Mouse (Mus musculus): ENCODE data around the gene Haghl. TPM values are rescaled to one million over a fixed set of nuclear protein-coding genes. Genes with fewer than 3 reads are reported as not detected.
"Not testable (repeated sequence)": the region's sequence is repeated elsewhere in the genome, so short reads cannot be mapped to it uniquely, and the experiment has no call there.

The Haghl gene
- polyA plus RNA-seq, 1 experiment from 2014 or later = 7.0 TPM

DNA sequence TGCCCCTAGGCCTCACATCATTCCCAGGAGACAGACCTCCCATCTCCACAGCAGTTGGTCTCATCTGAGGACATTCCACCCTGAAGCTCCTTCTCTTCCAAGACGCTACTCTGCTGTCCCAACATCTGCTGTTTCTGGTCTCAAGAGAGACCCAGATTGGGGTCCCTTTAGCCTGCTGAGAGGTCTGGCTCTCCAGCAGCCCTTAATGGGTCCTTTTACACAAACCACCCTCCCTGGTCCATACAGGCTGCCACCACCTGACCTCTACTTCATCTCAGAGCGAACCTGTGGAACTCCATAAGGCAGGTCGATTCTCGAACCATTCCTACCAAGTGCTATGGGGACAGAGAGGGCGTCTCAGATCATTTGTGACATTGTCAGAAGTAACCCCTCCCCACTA, 22.6 kb upstream of the Haghl start:
- Histone ChIP-seq H3K27me3 (ENCODE audit: control insufficient read depth, insufficient read depth, low read depth, low read length) (peaks cover 50% of the 10 kb centered on the region), H3K36me3 (ENCODE audit: control insufficient read depth, insufficient read depth) (no peaks in the 10 kb centered on the region), H3K27ac (ENCODE audit: low read length) (no peak overlapping the region), H3K4me3 (ENCODE audit: low read depth, low read length) (no peak overlapping the region), H3K9me3 (replicated peaks; ENCODE audit: control insufficient read depth, low read length) (no peaks in the 10 kb centered on the region), H3K9ac (ENCODE audit: low read depth, low read length) (no peak overlapping the region), H3K4me1 (ENCODE audit: control insufficient read depth, low read depth, low read length) (peaks cover 9% of the 10 kb centered on the region), H3K4me2 (ENCODE audit: low read depth, low read length) (no peak overlapping the region)
- no peak for ATAC-seq (ENCODE audit: low read depth)
- WGBS (ENCODE audit: insufficient replicate concordance) = 33% methylated on average over 5 of the region's 5 CpGs

DNA sequence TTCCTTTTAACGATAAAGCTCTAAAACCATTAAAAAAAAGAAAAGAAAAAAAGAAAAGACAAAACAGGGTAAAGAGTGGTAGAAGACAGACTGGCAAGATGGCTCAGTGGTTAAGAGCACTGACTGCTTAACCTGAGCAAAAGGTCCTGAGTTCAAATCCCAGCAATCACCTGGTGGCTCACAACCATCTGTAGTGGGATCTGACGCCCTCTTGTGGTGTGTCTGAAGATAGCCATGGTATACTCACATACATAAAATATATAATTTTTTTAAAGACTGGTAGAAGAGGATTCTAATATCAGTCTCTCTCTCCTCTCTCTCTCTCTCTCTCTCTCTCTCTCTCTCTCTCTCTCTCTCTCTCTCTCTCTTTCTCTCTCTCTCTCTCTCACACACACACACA, 22.0 kb upstream of the Haghl start:
- 29% methylated on average over 2 of the region's 2 CpGs for WGBS (ENCODE audit: insufficient replicate concordance)
- not testable (repeated sequence) for H3K27ac ChIP-seq (ENCODE audit: low read length); H3K36me3 ChIP-seq (ENCODE audit: control insufficient read depth, insufficient read depth); ATAC-seq (ENCODE audit: low read depth); H3K9me3 ChIP-seq (replicated peaks; ENCODE audit: control insufficient read depth, low read length); H3K4me3 ChIP-seq (ENCODE audit: low read depth, low read length); H3K9ac ChIP-seq (ENCODE audit: low read depth, low read length); H3K4me2 ChIP-seq (ENCODE audit: low read depth, low read length); H3K4me1 ChIP-seq (ENCODE audit: control insufficient read depth, low read depth, low read length)
- H3K27me3 ChIP-seq (ENCODE audit: control insufficient read depth, insufficient read depth, low read depth, low read length) = peaks cover 49% of the 10 kb centered on the region

DNA sequence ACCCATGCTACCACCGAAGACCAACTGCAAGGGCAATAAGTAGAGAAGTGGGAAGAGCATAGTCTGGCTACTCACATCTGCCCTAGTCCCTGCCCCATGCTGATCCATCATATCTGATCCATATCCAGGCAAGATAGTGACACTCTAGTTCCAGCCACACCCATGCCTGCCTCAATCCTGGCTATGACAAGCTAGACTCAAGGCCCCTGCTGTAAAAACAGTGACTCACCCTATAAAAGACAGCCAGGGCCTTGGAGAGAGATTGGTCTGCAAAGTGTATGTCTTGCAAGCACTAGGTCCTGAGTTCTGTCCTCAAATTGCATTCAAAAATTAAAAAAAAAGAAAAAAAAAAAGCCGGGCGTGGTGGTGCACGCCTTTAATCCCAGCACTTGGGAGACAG, 21.0 kb upstream of the Haghl start:
- ATAC-seq (ENCODE audit: low read depth) = no peak
- 64% methylated on average over 4 of the region's 4 CpGs for WGBS (ENCODE audit: insufficient replicate concordance)
- H3K4me3 ChIP-seq (ENCODE audit: low read depth, low read length) = no peak overlapping the region

DNA sequence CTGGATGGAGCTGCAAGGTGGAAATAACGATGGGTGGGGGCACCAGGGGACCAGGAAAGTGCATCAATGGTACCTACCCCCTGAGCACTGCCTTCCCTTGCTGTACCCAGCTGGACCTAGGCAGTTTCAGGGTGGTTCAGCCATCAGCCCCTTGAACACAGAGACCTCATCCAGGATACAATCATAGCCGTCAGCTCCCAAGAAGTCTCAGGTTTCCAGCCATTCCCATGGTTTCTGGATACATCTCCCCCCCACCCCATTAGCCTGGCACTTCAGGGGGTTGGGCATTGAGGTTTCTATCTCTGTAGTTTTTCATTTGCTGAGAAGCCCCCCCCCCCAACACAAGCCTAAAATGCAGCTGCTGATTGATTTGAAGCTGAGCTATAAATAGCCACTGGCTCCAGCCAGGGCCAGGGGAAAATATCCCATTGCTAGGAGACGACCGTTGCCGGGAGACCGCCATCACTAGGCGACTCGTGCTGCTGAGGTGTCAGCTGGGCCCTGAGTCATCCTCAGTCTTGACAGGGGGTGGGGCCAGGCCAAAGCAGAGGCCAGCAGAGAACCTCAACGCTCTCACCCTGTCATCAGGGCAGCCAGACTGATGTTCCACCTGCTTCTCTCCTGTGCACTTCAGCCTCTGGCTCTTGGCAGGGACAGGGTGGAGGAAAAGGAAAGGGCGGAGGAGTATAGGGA, 17.5 kb upstream of the Haghl start:
- ATAC-seq (ENCODE audit: low read depth) = no peak
- Histone ChIP-seq H3K36me3 (ENCODE audit: control insufficient read depth, insufficient read depth) (no peaks in the 10 kb centered on the region), H3K27me3 (ENCODE audit: control insufficient read depth, insufficient read depth, low read depth, low read length) (peaks cover 18% of the 10 kb centered on the region), H3K9me3 (replicated peaks; ENCODE audit: control insufficient read depth, low read length) (no peaks in the 10 kb centered on the region), H3K4me1 (ENCODE audit: control insufficient read depth, low read depth, low read length) (no peaks in the 10 kb centered on the region; the same call in 1 of the 2 replicates), H3K9ac (ENCODE audit: low read depth, low read length) (no peak overlapping the region), H3K4me3 (ENCODE audit: low read depth, low read length) (no peak overlapping the region), H3K27ac (ENCODE audit: low read length) (no peak overlapping the region), H3K4me2 (ENCODE audit: low read depth, low read length) (no peak overlapping the region)
- 8% methylated on average over 10 of the region's 10 CpGs for WGBS (ENCODE audit: insufficient replicate concordance)

More for the DNA sequence above, 21.0 kb upstream of the Haghl start:
- Histone ChIP-seq H3K36me3 (ENCODE audit: control insufficient read depth, insufficient read depth) (no peaks in the 10 kb centered on the region), H3K4me1 (ENCODE audit: control insufficient read depth, low read depth, low read length) (peaks cover 9% of the 10 kb centered on the region), H3K27me3 (ENCODE audit: control insufficient read depth, insufficient read depth, low read depth, low read length) (peaks cover 47% of the 10 kb centered on the region), H3K27ac (ENCODE audit: low read length) (no peak overlapping the region), H3K9me3 (replicated peaks; ENCODE audit: control insufficient read depth, low read length) (no peaks in the 10 kb centered on the region), H3K9ac (ENCODE audit: low read depth, low read length) (no peak overlapping the region), H3K4me2 (ENCODE audit: low read depth, low read length) (no peak overlapping the region)

DNA sequence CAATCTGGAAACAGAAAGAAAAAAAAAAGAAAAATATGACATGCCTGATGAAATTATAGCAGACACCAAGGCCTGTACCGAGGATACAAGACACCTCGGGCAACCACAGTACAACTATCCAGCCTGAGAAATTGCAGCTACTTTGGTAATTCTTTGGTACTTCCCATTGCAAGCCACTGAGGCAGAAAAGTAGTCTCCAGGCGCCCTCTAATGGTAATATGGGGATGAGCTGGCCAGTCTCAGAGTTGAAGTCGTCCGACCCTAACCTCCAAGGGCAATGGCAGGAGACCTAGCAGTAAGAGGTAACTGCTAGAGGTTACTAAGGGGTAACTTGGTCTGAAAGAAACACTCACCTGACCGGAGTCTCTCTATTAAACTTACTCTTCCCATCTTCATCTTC, 15.6 kb upstream of the Haghl start:
- H3K4me3 ChIP-seq (ENCODE audit: low read depth, low read length) = no peak overlapping the region
- 3% methylated on average over 6 of the region's 6 CpGs for WGBS (ENCODE audit: insufficient replicate concordance)

DNA sequence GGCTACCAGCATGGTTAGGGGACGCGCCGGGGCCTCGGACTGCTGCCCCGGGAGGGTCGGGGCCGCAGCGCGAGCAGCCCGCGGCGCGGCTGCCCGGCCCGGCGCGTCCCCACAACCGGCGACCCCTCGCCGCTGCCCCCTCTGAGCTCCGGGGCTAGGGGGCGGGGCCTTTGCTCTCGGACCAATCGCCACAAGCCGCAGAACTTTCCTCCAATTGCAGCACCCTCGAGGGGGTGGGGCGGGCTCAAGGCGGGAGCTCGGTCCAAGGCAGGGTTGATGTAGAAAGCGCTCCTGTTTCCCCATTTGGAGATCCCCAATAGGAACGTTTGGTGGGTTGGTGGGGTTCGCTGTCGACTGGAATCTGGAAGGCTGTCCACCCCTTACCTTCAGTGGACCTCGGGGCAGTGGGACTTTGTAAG, 11.5 kb upstream of the Haghl start, which contains the start of gene Metrn:
Gene Metrn (minus strand): TSS at position 186 of the 419 bp plus-strand sequence.
- Histone ChIP-seq H3K4me3 (ENCODE audit: low read depth, low read length) (peak within 1 kb of the TSS; percentile 86), H3K9ac (ENCODE audit: low read depth, low read length) (peak within 1 kb of the TSS; percentile 74), H3K36me3 (ENCODE audit: control insufficient read depth, insufficient read depth) (no peaks in the 10 kb centered on the region), H3K27me3 (ENCODE audit: control insufficient read depth, insufficient read depth, low read depth, low read length) (peaks cover 5% of the 10 kb centered on the region), H3K9me3 (replicated peaks; ENCODE audit: control insufficient read depth, low read length) (no peaks in the 10 kb centered on the region), H3K4me1 (ENCODE audit: control insufficient read depth, low read depth, low read length) (peaks cover 29% of the 10 kb centered on the region), H3K27ac (ENCODE audit: low read length) (peak within 1 kb of the TSS; percentile 27; the same call in 1 of the 2 replicates), H3K4me2 (ENCODE audit: low read depth, low read length) (peak within 1 kb of the TSS; percentile 94)
- WGBS (ENCODE audit: insufficient replicate concordance) = under 1% methylated on average over 28 of the region's 35 CpGs
- peak; percentile 80 for ATAC-seq (ENCODE audit: low read depth)

More for the DNA sequence above, 15.6 kb upstream of the Haghl start:
- Histone ChIP-seq H3K27ac (ENCODE audit: low read length) (no peak overlapping the region), H3K9me3 (replicated peaks; ENCODE audit: control insufficient read depth, low read length) (no peaks in the 10 kb centered on the region), H3K9ac (ENCODE audit: low read depth, low read length) (no peak overlapping the region), H3K36me3 (ENCODE audit: control insufficient read depth, insufficient read depth) (no peaks in the 10 kb centered on the region), H3K4me2 (ENCODE audit: low read depth, low read length) (no peak overlapping the region), H3K4me1 (ENCODE audit: control insufficient read depth, low read depth, low read length) (peaks cover 11% of the 10 kb centered on the region), H3K27me3 (ENCODE audit: control insufficient read depth, insufficient read depth, low read depth, low read length) (peaks cover 15% of the 10 kb centered on the region)
- no peak for ATAC-seq (ENCODE audit: low read depth)

DNA sequence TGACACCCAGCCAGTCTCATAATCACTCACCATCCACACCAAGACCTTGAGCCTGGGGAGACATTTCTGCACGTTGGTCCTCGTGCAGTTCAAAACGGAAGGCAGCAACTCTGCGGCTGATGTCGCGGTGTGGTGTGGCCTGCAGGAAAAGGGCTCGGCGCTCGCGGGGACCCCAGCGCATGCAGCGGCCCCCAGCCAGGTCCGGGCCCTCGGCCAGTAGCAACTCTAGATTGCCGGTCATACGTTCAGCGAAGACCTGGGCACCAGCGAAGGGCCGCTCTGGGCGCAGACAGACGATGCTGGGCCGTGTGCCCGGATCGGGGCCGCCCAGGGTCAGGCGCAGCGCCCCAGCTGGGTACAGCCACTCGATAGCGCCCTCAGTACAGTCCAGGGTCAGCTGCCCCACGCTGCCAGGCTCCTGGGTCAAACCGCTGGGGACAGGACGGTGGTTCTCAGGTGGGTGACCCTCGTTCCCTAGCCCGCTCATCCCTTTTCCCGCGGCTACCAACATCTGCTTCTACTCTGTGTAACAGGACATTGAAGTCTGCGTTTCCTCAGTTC, 10.8 kb upstream of the Haghl start:
- Histone ChIP-seq H3K9me3 (replicated peaks; ENCODE audit: control insufficient read depth, low read length) (no peaks in the 10 kb centered on the region), H3K36me3 (ENCODE audit: control insufficient read depth, insufficient read depth) (no peaks in the 10 kb centered on the region), H3K9ac (ENCODE audit: low read depth, low read length) (peak overlapping the region; percentile 74), H3K4me3 (ENCODE audit: low read depth, low read length) (peak overlapping the region; percentile 86), H3K27ac (ENCODE audit: low read length) (no peak overlapping the region), H3K4me2 (ENCODE audit: low read depth, low read length) (peak overlapping the region; percentile 94), H3K27me3 (ENCODE audit: control insufficient read depth, insufficient read depth, low read depth, low read length) (peaks cover 2% of the 10 kb centered on the region; the same call in 1 of the 2 replicates), H3K4me1 (ENCODE audit: control insufficient read depth, low read depth, low read length) (peaks cover 32% of the 10 kb centered on the region)
- ATAC-seq (ENCODE audit: low read depth) = 0 out of 2 replicates have a peak, but pooled peaks have one; percentile 7
- WGBS (ENCODE audit: insufficient replicate concordance) = 1% methylated on average over 37 of the region's 37 CpGs

DNA sequence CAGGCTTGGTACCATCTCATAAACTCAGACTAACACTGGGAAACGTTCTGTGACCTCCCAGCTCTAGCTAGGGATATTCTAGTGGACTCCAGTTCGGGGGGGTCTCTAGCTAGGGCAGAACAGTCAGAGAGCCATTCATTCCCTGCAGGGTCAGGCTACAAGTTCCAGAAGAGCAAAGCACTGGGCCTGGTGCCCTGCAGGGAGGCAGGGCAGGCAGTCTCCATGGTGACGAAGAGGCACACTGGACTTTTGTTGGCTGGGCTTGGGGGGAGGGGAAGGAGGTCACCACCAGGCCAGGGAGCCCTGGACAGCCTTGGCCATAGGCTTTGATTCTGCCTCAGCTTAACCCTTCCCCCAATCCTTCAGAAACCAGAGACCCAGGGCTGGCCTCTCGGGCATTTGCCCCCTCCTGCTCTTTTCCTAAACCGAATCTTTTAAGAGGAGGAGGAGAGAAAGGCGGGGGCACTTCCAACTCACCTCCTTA, 10.2 kb upstream of the Haghl start, which contains the start of gene AC134908.4:
Gene AC134908.4 (minus strand): TSS at position 51 of the 484 bp plus-strand sequence.
- peaks cover 38% of the 10 kb centered on the region for H3K4me1 ChIP-seq (ENCODE audit: control insufficient read depth, low read depth, low read length)
- WGBS (ENCODE audit: insufficient replicate concordance) = 45% methylated on average over 6 of the region's 6 CpGs
- H3K36me3 ChIP-seq (ENCODE audit: control insufficient read depth, insufficient read depth) = no peaks in the 10 kb centered on the region
- H3K9ac ChIP-seq (ENCODE audit: low read depth, low read length) = peak within 1 kb of the TSS; percentile 74
- ATAC-seq (ENCODE audit: low read depth) = no peak
- H3K9me3 ChIP-seq (replicated peaks; ENCODE audit: control insufficient read depth, low read length) = no peaks in the 10 kb centered on the region
- no peaks in the 10 kb centered on the region for H3K27me3 ChIP-seq (ENCODE audit: control insufficient read depth, insufficient read depth, low read depth, low read length)
- peak within 1 kb of the TSS; percentile 94 for H3K4me2 ChIP-seq (ENCODE audit: low read depth, low read length)
- peak within 1 kb of the TSS; percentile 86 for H3K4me3 ChIP-seq (ENCODE audit: low read depth, low read length)
- no peak within 1 kb of the TSS for H3K27ac ChIP-seq (ENCODE audit: low read length)

DNA sequence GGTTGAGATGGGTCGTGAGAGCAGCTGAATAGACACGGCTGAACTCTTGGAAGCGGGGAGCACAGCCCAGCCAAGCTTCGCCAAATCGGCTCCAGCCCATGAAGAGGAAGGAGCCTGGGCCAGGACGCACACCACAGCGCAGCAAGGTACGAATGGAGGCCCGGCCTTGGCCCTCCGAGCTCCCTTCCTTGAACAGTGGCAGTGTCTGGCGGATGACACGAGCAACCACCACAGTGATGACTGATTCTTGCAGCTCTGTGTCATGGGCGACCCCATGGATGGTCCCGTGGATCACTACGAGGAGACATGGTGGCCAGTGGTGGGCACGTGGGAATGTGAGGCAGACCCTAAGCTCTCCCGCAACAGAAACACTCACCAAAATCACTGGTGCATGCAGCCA, 9.5 kb upstream of the Haghl start:
- no peaks in the 10 kb centered on the region for H3K27me3 ChIP-seq (ENCODE audit: control insufficient read depth, insufficient read depth, low read depth, low read length)
- H3K9ac ChIP-seq (ENCODE audit: low read depth, low read length) = no peak overlapping the region
- H3K4me1 ChIP-seq (ENCODE audit: control insufficient read depth, low read depth, low read length) = peaks cover 38% of the 10 kb centered on the region
- ATAC-seq (ENCODE audit: low read depth) = no peak
- H3K4me3 ChIP-seq (ENCODE audit: low read depth, low read length) = no peak overlapping the region
- no peaks in the 10 kb centered on the region for H3K36me3 ChIP-seq (ENCODE audit: control insufficient read depth, insufficient read depth)
- 84% methylated on average over 17 of the region's 17 CpGs for WGBS (ENCODE audit: insufficient replicate concordance)
- H3K4me2 ChIP-seq (ENCODE audit: low read depth, low read length) = no peak overlapping the region
- H3K9me3 ChIP-seq (replicated peaks; ENCODE audit: control insufficient read depth, low read length) = no peaks in the 10 kb centered on the region
- H3K27ac ChIP-seq (ENCODE audit: low read length) = no peak overlapping the region

All from liver, embryonic 16.5 days (tissue).